Mouse (Mus musculus) small intestine, adult 2 months (tissue): ENCODE measurements at regions not wholly inside any gene's neighbourhood (a gene's known extent, or its start where the extent isn't known, plus 50 kb on each side); places are given as distances from the start of the nearest gene placed in this dataset.

ENCODE experiments used
- CTCF ChIP-seq: fragments of 200-500 bp; IDR thresholded peaks from 2 replicates; pipeline ENCODE4 v1.5.1; 2012; ENCODE audit warnings: low read depth, mild to moderate bottlenecking, control low read depth, inconsistent platforms, low read length, moderate library complexity, mixed read lengths; ENCODE audit not compliant: insufficient replicate concordance, insufficient read length; ENCODE audit errors: extremely low read depth
- POLR2A ChIP-seq: fragments of 200-500 bp; IDR thresholded peaks from 2 replicates; pipeline ENCODE4 v1.6.1; 2012; ENCODE audit warnings: low read depth, mild to moderate bottlenecking, control low read depth, inconsistent platforms, low read length, moderate library complexity

DNA sequence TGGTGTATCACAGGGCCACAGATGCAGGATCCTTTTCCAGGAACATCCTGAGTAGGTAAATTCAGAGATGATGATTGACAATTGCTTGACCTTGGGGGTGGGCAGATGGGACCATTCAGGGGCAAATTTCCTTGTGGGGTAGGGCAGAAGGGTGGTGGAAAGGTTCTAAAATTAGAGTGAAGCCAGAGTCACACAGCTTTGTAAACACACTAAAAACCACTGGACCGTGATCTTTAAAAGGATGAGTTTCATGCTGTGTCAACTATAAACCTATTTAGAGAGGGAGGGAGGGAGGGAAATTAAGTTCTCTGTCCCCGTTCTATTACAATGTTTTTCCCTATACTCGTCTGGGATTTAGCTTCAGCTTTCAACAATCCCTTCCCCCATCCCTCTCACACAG lies 286.7 kb downstream of the Gadd45g start:
- TF ChIP-seq CTCF (no peak), POLR2A (no peak)
